Mouse (Mus musculus) CH12.LX (cell line): ENCODE data around the gene Col4a6. TPM values are rescaled to one million over a fixed set of nuclear protein-coding genes. Genes with fewer than 3 reads are reported as not detected.

Experiments used
- DNase-seq: peaks from one replicate; pipeline ENCODE4 v3.0.0-alpha.2; 2013; ENCODE audit errors: extremely low read depth
- H3K27ac ChIP-seq: 2 replicates; pipeline ENCODE4 v1.5.1; 2012; ENCODE audit warnings: low read depth, mild to moderate bottlenecking, control low read depth, moderate library complexity; ENCODE audit not compliant: insufficient read depth
- H3K27me3 ChIP-seq: replicated peaks from 2 replicates; pipeline ENCODE3; 2012; ENCODE audit warnings: inconsistent platforms
- H3K36me3 ChIP-seq, 2 experiments: replicated peaks in 1 of 2; 2 replicates each; pipeline versions ENCODE3 to v1.6.1; 2012; ENCODE audit warnings: inconsistent platforms in 1 of 2, low read length in 1 of 2, mild to moderate bottlenecking in 1 of 2, mixed read lengths in 1 of 2, moderate library complexity in 1 of 2; ENCODE audit not compliant: control insufficient read depth in 1 of 2, insufficient read depth in 1 of 2
- H3K4me1 ChIP-seq, 2 experiments: 2 replicates each; pipeline ENCODE4 v1.6.1; 2012; ENCODE audit warnings: inconsistent platforms in 1 of 2, moderate library complexity in 1 of 2; ENCODE audit not compliant: insufficient read depth in 2 of 2, control insufficient read depth in 1 of 2
- H3K4me2 ChIP-seq: 2 replicates; pipeline ENCODE4 v1.6.1; 2012; ENCODE audit warnings: low read depth, mild to moderate bottlenecking, control low read depth; ENCODE audit not compliant: poor library complexity, insufficient read depth, severe bottlenecking
- H3K4me3 ChIP-seq, 3 experiments: fragments of 150-350 bp in 1 of 3; sonication (generic) in 1 of 3; replicated peaks in 1 of 3; 2 replicates each; pipeline versions ENCODE3 to v1.5.1; 2011 to 2012; ENCODE audit warnings: low read depth in 2 of 3, low read length in 2 of 3, mild to moderate bottlenecking in 2 of 3, moderate library complexity in 2 of 3, control low read depth in 1 of 3, improper control_type of control experiment in 1 of 3, inconsistent platforms in 1 of 3, mixed read lengths in 1 of 3; ENCODE audit not compliant: poor library complexity in 1 of 3
- H3K79me2 ChIP-seq: replicated peaks from 2 replicates; pipeline ENCODE4 v1.6.1; 2012; ENCODE audit warnings: mild to moderate bottlenecking, moderate library complexity; ENCODE audit not compliant: control insufficient read depth, poor library complexity, insufficient read depth, severe bottlenecking; ENCODE audit errors: extremely low read depth
- H3K9ac ChIP-seq: 2 replicates; pipeline ENCODE4 v1.6.1; 2012; ENCODE audit warnings: low read depth, mild to moderate bottlenecking, control low read depth, moderate library complexity; ENCODE audit not compliant: insufficient read depth
- H3K9me3 ChIP-seq: replicated peaks from 2 replicates; pipeline ENCODE3; 2012; ENCODE audit warnings: low read length, inconsistent platforms, mixed read lengths
- CHD1 ChIP-seq: IDR thresholded peaks from 2 replicates; pipeline ENCODE4 v1.6.1; 2012; ENCODE audit warnings: low read depth, low read length, improper control_type of control experiment, inconsistent platforms
- CHD2 ChIP-seq: IDR thresholded peaks from 2 replicates; pipeline ENCODE4 v1.6.1; 2011; ENCODE audit warnings: low read length, improper control_type of control experiment
- CTCF ChIP-seq, 2 experiments: IDR thresholded peaks in 1 of 2; conservative IDR thresholded peaks in 1 of 2; 2 replicates each; pipeline ENCODE4 v1.5.1; 2011 to 2012; ENCODE audit warnings: low read depth in 2 of 2, low read length in 2 of 2, improper control_type of control experiment in 1 of 2, inconsistent platforms in 1 of 2, mild to moderate bottlenecking in 1 of 2, moderate library complexity in 1 of 2
- E2F4 ChIP-seq: IDR thresholded peaks from 2 replicates; pipeline ENCODE4 v1.6.1; 2011; ENCODE audit warnings: low read depth, low read length, improper control_type of control experiment; ENCODE audit not compliant: insufficient replicate concordance
- ELF1 ChIP-seq: IDR thresholded peaks from 2 replicates; pipeline ENCODE4 v1.6.1; 2014; ENCODE audit warnings: low read depth, mild to moderate bottlenecking, inconsistent platforms, low read length, improper control_type of control experiment
- EP300 ChIP-seq: IDR thresholded peaks from 2 replicates; pipeline ENCODE4 v1.6.1; 2011; ENCODE audit warnings: low read length, improper control_type of control experiment
- ETS1 ChIP-seq: conservative IDR thresholded peaks from 2 replicates; pipeline ENCODE4 v1.6.1; 2012; ENCODE audit warnings: low read depth, mild to moderate bottlenecking, inconsistent platforms, low read length, improper control_type of control experiment, moderate library complexity
- IRF4 ChIP-seq: IDR thresholded peaks from 2 replicates; pipeline ENCODE4 v1.6.1; 2014; ENCODE audit warnings: low read depth, mild to moderate bottlenecking, inconsistent platforms, low read length, improper control_type of control experiment
- JUND ChIP-seq: conservative IDR thresholded peaks from 2 replicates; pipeline ENCODE4 v1.6.1; 2011; ENCODE audit warnings: low read depth, low read length, improper control_type of control experiment
- KAT2A ChIP-seq: IDR thresholded peaks from 2 replicates; pipeline ENCODE4 v1.6.1; 2012; ENCODE audit warnings: low read length, improper control_type of control experiment, inconsistent platforms; ENCODE audit not compliant: insufficient replicate concordance
- MAFK ChIP-seq: IDR thresholded peaks from 2 replicates; pipeline ENCODE4 v1.6.1; 2011; ENCODE audit warnings: low read length, improper control_type of control experiment; ENCODE audit not compliant: insufficient replicate concordance
- MAZ ChIP-seq: IDR thresholded peaks from 2 replicates; pipeline ENCODE4 v1.6.1; 2012; ENCODE audit warnings: low read depth, mild to moderate bottlenecking, inconsistent platforms, low read length, improper control_type of control experiment, moderate library complexity
- MEF2A ChIP-seq: IDR thresholded peaks from 2 replicates; pipeline ENCODE4 v1.6.1; 2014; ENCODE audit warnings: low read depth, mild to moderate bottlenecking, inconsistent platforms, low read length, improper control_type of control experiment, borderline replicate concordance
- MXI1 ChIP-seq: IDR thresholded peaks from 2 replicates; pipeline ENCODE4 v1.6.1; 2011; ENCODE audit warnings: mild to moderate bottlenecking, low read depth, low read length, improper control_type of control experiment
- MYC ChIP-seq: IDR thresholded peaks from 2 replicates; pipeline ENCODE4 v1.6.1; 2011; ENCODE audit warnings: low read depth, mild to moderate bottlenecking, improper control_type of control experiment, low read length
- PAX5 ChIP-seq: IDR thresholded peaks from 2 replicates; pipeline ENCODE4 v1.6.1; 2012; ENCODE audit warnings: low read length, inconsistent platforms, mixed read lengths
- POLR2A ChIP-seq: IDR thresholded peaks from 2 replicates; pipeline ENCODE4 v1.6.1; 2011; ENCODE audit warnings: low read depth, mild to moderate bottlenecking, improper control_type of control experiment, low read length
- POLR2AphosphoS2 ChIP-seq: IDR thresholded peaks from 2 replicates; pipeline ENCODE4 v1.6.1; 2011; ENCODE audit warnings: low read depth, low read length, improper control_type of control experiment
- RAD21 ChIP-seq: IDR thresholded peaks from 2 replicates; pipeline ENCODE4 v1.6.1; 2011; ENCODE audit warnings: low read depth, mild to moderate bottlenecking, low read length, improper control_type of control experiment, moderate library complexity
- SMC3 ChIP-seq: IDR thresholded peaks from 2 replicates; pipeline ENCODE4 v1.6.1; 2011; ENCODE audit warnings: low read depth, low read length, improper control_type of control experiment
- TBP ChIP-seq: conservative IDR thresholded peaks from 2 replicates; pipeline ENCODE4 v1.6.1; 2011; ENCODE audit warnings: low read depth, low read length, improper control_type of control experiment
- USF1 ChIP-seq: IDR thresholded peaks from 2 replicates; pipeline ENCODE4 v1.6.1; 2014; ENCODE audit warnings: low read depth, mild to moderate bottlenecking, inconsistent platforms, low read length, improper control_type of control experiment
- ZKSCAN1 ChIP-seq: IDR thresholded peaks from 2 replicates; pipeline ENCODE4 v1.6.1; 2012; ENCODE audit warnings: low read depth, inconsistent platforms, low read length, improper control_type of control experiment, borderline replicate concordance
- ZMIZ1 ChIP-seq: IDR thresholded peaks from 2 replicates; pipeline ENCODE4 v1.6.1; 2012; ENCODE audit warnings: low read depth, mild to moderate bottlenecking, inconsistent platforms, low read length, improper control_type of control experiment
- dilution Hi-C: fragments of 300-500 bp; cut with MboI; formaldehyde crosslinking; loops from 2 replicates; pipeline ENCODE4 v1.14.3; 2020; ENCODE audit warnings: low sequenced_read_pairs; ENCODE audit not compliant: extremely low pct_unique_long_range_greater_than_20kb, extremely low pct_ligation_motif_present
- in situ Hi-C: fragments of 300-500 bp; cut with MboI; formaldehyde crosslinking; loops from 3 replicates; pipeline ENCODE4 v1.14.3; 2019; ENCODE audit warnings: low sequenced_read_pairs, low pct_ligation_motif_present, low pct_unique_long_range_greater_than_20kb, mixed read lengths
- polyA plus RNA-seq: library from polyadenylated mRNA; unstranded; fragments of >175 nt; gene quantifications from 2 replicates; pipeline ENCODE4 v1.2.1, GENCODE M21; 2012; ENCODE audit warnings: low read depth; ENCODE audit not compliant: insufficient read length
- total RNA-seq, 2 experiments: library from RNA; depleted of rRNA; stranded (reverse); fragments of 300-350 nt in 1 of 2; fragments of >200 nt in 1 of 2; gene quantifications; 2 replicates each; pipeline ENCODE4 v1.2.3; 2012 to 2014

The Col4a6 gene
- total and polyA plus RNA-seq, 3 experiments: 0.07 to 0.13 TPM; not detected in 1

DNA sequence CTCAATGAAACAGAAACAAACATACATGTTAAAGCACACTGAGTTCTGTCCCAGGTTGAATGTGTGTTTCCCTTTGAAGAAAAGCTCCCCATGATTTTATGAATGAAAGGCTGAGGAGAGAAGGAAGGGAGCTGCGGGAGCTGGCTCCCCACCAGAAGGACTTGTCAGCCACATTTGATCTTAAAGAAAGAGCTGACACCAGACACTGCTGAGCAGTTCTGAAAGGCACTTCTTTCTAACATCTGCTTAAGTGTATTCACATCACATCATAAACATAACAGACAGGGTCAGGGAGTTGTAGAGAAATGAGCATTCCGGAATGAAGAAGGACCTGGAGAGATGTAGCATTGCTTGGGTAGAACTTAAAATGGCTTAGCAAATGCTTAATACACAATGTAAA lies 132.5 kb downstream of the Col4a6 start:
- in situ Hi-C loops: no loop called here
- no peak overlapping the region for H3K4me3 ChIP-seq
- H3K9ac ChIP-seq: no peak overlapping the region
- no peaks in the 10 kb centered on the region for H3K36me3 ChIP-seq
- dilution Hi-C loops: no loop called here
- no peaks in the 10 kb centered on the region for H3K9me3 ChIP-seq
- no peaks in the 10 kb centered on the region for H3K79me2 ChIP-seq
- H3K27me3 ChIP-seq: no peaks in the 10 kb centered on the region
- no peak for DNase-seq
- H3K27ac ChIP-seq: no peak overlapping the region
- no peaks in the 10 kb centered on the region for H3K4me1 ChIP-seq
- H3K4me2 ChIP-seq: no peak overlapping the region
- TF ChIP-seq MEF2A (no peak), E2F4 (no peak), ZMIZ1 (no peak), MAZ (no peak), POLR2AphosphoS2 (no peak), IRF4 (no peak), POLR2A (no peak), CTCF (conservative IDR thresholded peaks at IDR 0.05 in 1 of 2, IDR thresholded peaks at IDR 0.05 in 1 of 2; ENCODE audit: low read depth in 2 of 2, low read length in 2 of 2) (no peak), USF1 (no peak), EP300 (no peak), ETS1 (no peak), CHD1 (no peak), PAX5 (no peak), SMC3 (no peak), MXI1 (no peak), ZKSCAN1 (no peak), ELF1 (no peak), MYC (no peak), MAFK (no peak), KAT2A (no peak)
- TF ChIP-seq, all 38 proteins: peak for 0

DNA sequence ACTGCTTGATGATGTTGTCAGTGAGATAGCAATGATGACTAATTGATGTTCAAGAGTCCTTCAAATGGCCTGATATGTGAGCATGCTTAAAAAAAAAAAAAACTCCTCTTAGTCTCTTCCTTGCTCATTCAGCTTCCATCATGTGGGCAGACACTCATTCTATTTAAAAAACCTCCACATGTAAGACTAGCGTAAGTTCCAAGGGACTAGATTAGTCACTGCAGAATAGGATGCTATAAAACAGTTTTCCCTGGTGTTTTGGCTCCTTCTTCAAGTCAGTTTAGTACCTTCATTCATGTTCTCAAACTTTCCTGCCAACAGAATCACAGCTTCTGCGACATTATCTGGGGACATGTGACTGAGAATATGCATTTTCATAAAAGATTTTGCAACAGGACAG lies 145.8 kb downstream of the Col4a6 start:
- dilution Hi-C loops: no loop called here
- in situ Hi-C loops: no loop called here
- H3K9ac ChIP-seq: no peak overlapping the region

More for the DNA sequence above, 145.8 kb downstream of the Col4a6 start:
- Histone ChIP-seq H3K79me2 (no peaks in the 10 kb centered on the region), H3K4me2 (no peak overlapping the region), H3K9me3 (no peaks in the 10 kb centered on the region), H3K27me3 (no peaks in the 10 kb centered on the region), H3K4me1 (no peaks in the 10 kb centered on the region), H3K27ac (no peak overlapping the region), H3K4me3 (no peak overlapping the region), H3K36me3 (no peaks in the 10 kb centered on the region)
- no peak for DNase-seq
- no peak for TF ChIP-seq CTCF (conservative IDR thresholded peaks at IDR 0.05 in 1 of 2, IDR thresholded peaks at IDR 0.05 in 1 of 2; ENCODE audit: low read depth in 2 of 2, low read length in 2 of 2)
- no peak for TF ChIP-seq JUND
- no peak for TF ChIP-seq CHD2
- no peak for TF ChIP-seq POLR2AphosphoS2
- no peak for TF ChIP-seq RAD21
- no peak for TF ChIP-seq CHD1
- no peak for TF ChIP-seq TBP
